Mouse (Mus musculus): Measurements from ENCODE around the gene Swi5. TPM values are rescaled to one million over a fixed set of nuclear protein-coding genes. Genes with fewer than 3 reads are reported as not detected.

Gene Swi5
- total and polyA plus RNA-seq, 2 experiments from 2014 or later, result 375 to 463 TPM

- H3K36me3 ChIP-seq (ENCODE audit: insufficient read depth, low read length), result peaks cover 75% of the 10 kb centered on the region
- no peak for DNase-seq (ENCODE audit: low spot score)
Measured at GRCm38 (mm10) chr2:32251791-32252527, 35.9 kb downstream of the Swi5 start.

GRCm38 (mm10) chr2:32248377-32249361 is 39.2 kb downstream of the Swi5 start:
- Histone ChIP-seq H3K4me1 (ENCODE audit: insufficient read depth, low read length) (no peaks in the 10 kb centered on the region), H3K27me3 (ENCODE audit: insufficient read depth, low read length) (no peaks in the 10 kb centered on the region), H3K4me3 (ENCODE audit: low read depth, low read length) (no peak overlapping the region), H3K27ac (ENCODE audit: low read depth, low read length) (no peak overlapping the region), H3K4me2 (ENCODE audit: low read depth, low read length, poor library complexity, severe bottlenecking) (no peak overlapping the region), H3K9ac (replicated peaks; ENCODE audit: low read length, poor library complexity, severe bottlenecking) (no peak overlapping the region), H3K9me3 (ENCODE audit: low read length) (no peaks in the 10 kb centered on the region), H3K36me3 (ENCODE audit: insufficient read depth, low read length) (peaks cover 84% of the 10 kb centered on the region)
- DNase-seq (ENCODE audit: low spot score) (no peak), ATAC-seq (ENCODE audit: low FRiP score) (no peak)
- 79% methylated on average over 10 of the region's 10 CpGs for WGBS
- no peak for TF ChIP-seq CTCF (IDR thresholded peaks at IDR 0.05)

More at GRCm38 (mm10) chr2:32251791-32252527, 35.9 kb downstream of the Swi5 start:
- ATAC-seq (ENCODE audit: low FRiP score), result no peak
- no peak overlapping the region for H3K27ac ChIP-seq (ENCODE audit: low read depth, low read length)
- H3K9me3 ChIP-seq (ENCODE audit: low read length), result no peaks in the 10 kb centered on the region
- TF ChIP-seq CTCF (IDR thresholded peaks at IDR 0.05), result no peak
- H3K4me1 ChIP-seq (ENCODE audit: insufficient read depth, low read length), result no peaks in the 10 kb centered on the region
- H3K4me3 ChIP-seq (ENCODE audit: low read depth, low read length), result no peak overlapping the region
- no peak overlapping the region for H3K4me2 ChIP-seq (ENCODE audit: low read depth, low read length, poor library complexity, severe bottlenecking)
- H3K9ac ChIP-seq (replicated peaks; ENCODE audit: low read length, poor library complexity, severe bottlenecking), result no peak overlapping the region
- H3K27me3 ChIP-seq (ENCODE audit: insufficient read depth, low read length), result no peaks in the 10 kb centered on the region
- 90% methylated on average over 12 of the region's 12 CpGs for WGBS

GRCm38 (mm10) chr2:32246741-32247140 is 41.1 kb downstream of the Swi5 start:
- ATAC-seq (ENCODE audit: low FRiP score) (no peak), DNase-seq (ENCODE audit: low spot score) (no peak)
- H3K27me3 ChIP-seq (ENCODE audit: insufficient read depth, low read length), result no peaks in the 10 kb centered on the region
- H3K9me3 ChIP-seq (ENCODE audit: low read length), result no peaks in the 10 kb centered on the region
- no peak overlapping the region for H3K4me2 ChIP-seq (ENCODE audit: low read depth, low read length, poor library complexity, severe bottlenecking)
- H3K9ac ChIP-seq (replicated peaks; ENCODE audit: low read length, poor library complexity, severe bottlenecking), result no peak overlapping the region
- 78% methylated on average over 4 of the region's 4 CpGs for WGBS
- H3K4me1 ChIP-seq (ENCODE audit: insufficient read depth, low read length), result no peaks in the 10 kb centered on the region
- H3K27ac ChIP-seq (ENCODE audit: low read depth, low read length), result no peak overlapping the region
- peaks cover 81% of the 10 kb centered on the region for H3K36me3 ChIP-seq (ENCODE audit: insufficient read depth, low read length)
- no peak for TF ChIP-seq CTCF (IDR thresholded peaks at IDR 0.05)
- H3K4me3 ChIP-seq (ENCODE audit: low read depth, low read length), result no peak overlapping the region

- no peak for ATAC-seq (ENCODE audit: low FRiP score)
Measured at GRCm38 (mm10) chr2:32242986-32243385, 44.9 kb downstream of the Swi5 start.

GRCm38 (mm10) chr2:32240591-32240990 is 47.3 kb downstream of the Swi5 start:
- H3K36me3 ChIP-seq (ENCODE audit: insufficient read depth, low read length), result peaks cover 44% of the 10 kb centered on the region
- WGBS, result 83% methylated on average over 5 of the region's 5 CpGs
- no peaks in the 10 kb centered on the region for H3K9me3 ChIP-seq (ENCODE audit: low read length)
- ATAC-seq (ENCODE audit: low FRiP score) (no peak), DNase-seq (ENCODE audit: low spot score) (no peak)
- no peak overlapping the region for H3K9ac ChIP-seq (replicated peaks; ENCODE audit: low read length, poor library complexity, severe bottlenecking)
- H3K4me2 ChIP-seq (ENCODE audit: low read depth, low read length, poor library complexity, severe bottlenecking), result no peak overlapping the region
- no peak overlapping the region for H3K4me3 ChIP-seq (ENCODE audit: low read depth, low read length)
- no peak for TF ChIP-seq CTCF (IDR thresholded peaks at IDR 0.05)
- H3K27me3 ChIP-seq (ENCODE audit: insufficient read depth, low read length), result no peaks in the 10 kb centered on the region
- H3K27ac ChIP-seq (ENCODE audit: low read depth, low read length), result no peak overlapping the region
- peaks cover under 1% of the 10 kb centered on the region; the same call in 1 of the 2 replicates for H3K4me1 ChIP-seq (ENCODE audit: insufficient read depth, low read length)

More at GRCm38 (mm10) chr2:32242986-32243385, 44.9 kb downstream of the Swi5 start:
- 97% methylated on average over 4 of the region's 4 CpGs for WGBS
- Histone ChIP-seq H3K9ac (replicated peaks; ENCODE audit: low read length, poor library complexity, severe bottlenecking) (no peak overlapping the region), H3K36me3 (ENCODE audit: insufficient read depth, low read length) (peaks cover 65% of the 10 kb centered on the region), H3K9me3 (ENCODE audit: low read length) (no peaks in the 10 kb centered on the region), H3K27me3 (ENCODE audit: insufficient read depth, low read length) (no peaks in the 10 kb centered on the region), H3K4me1 (ENCODE audit: insufficient read depth, low read length) (no peaks in the 10 kb centered on the region), H3K27ac (ENCODE audit: low read depth, low read length) (no peak overlapping the region), H3K4me2 (ENCODE audit: low read depth, low read length, poor library complexity, severe bottlenecking) (no peak overlapping the region), H3K4me3 (ENCODE audit: low read depth, low read length) (no peak overlapping the region)
- TF ChIP-seq CTCF (IDR thresholded peaks at IDR 0.05), result no peak
- DNase-seq (ENCODE audit: low spot score), result no peak

All from midbrain, postnatal 0 days (tissue).